Mouse (Mus musculus) testis, postnatal 14 days (tissue): Measurements from ENCODE around the gene Slc25a53.
A peak's percentile ranks its signal among the peaks of the same experiment; 100 is the strongest.
"Not testable (repeated sequence)": the region's sequence is repeated elsewhere in the genome, so short reads cannot be mapped to it uniquely, and the experiment has no call there.

ENCODE experiments used
- DNase-seq: peaks from one replicate; pipeline ENCODE4 v3.0.0; 2021; ENCODE audit warnings: low spot score

The Slc25a53 gene

DNA sequence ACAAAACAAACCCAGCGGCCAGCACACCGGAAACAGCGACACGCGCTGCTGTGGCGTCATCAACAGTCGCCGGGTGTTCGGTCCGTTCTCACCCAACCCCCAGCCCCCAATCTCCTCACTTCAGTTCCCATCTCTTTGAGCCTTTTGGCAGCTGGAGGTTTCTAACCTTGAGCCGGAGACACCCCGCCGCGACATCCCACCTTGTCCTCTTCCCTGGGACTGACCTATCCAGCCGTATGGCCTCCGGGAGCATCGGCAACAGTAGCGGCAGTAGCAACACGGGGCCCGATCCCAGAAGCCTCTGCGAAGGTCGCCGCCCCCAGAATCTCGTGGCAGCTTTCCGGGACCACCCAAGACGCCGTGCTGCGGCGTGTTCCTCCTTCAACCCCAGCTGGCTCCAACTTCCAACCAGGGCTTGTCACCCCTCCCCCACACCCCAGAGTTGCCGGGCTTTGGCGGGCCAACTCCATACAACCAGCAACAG, at the start of gene Slc25a53:
TSS of gene Slc25a53 (minus strand) at position 303 of the 484 bp plus-strand sequence.
- peak; percentile 89 for DNase-seq

DNA sequence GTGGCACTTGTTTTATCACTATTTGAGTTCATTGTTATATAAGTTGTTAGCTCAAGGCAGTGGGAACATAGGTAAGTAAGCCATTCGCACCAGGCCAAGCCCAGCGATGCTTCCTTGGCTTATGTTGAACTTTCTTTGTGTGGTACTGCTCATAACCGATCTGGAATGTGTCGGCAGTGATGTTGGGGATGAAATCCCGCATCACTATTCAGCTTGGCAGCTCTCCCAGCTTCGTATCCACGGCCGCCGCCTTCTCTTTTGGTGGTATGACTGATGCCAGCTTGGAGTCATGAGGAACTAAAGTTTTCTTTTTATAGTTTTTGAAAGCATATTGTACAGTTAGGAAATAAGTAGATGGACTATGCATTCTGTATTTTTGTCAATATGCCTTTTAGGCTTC, 25.1 kb upstream of the Slc25a53 start:
- DNase-seq: no peak

DNA sequence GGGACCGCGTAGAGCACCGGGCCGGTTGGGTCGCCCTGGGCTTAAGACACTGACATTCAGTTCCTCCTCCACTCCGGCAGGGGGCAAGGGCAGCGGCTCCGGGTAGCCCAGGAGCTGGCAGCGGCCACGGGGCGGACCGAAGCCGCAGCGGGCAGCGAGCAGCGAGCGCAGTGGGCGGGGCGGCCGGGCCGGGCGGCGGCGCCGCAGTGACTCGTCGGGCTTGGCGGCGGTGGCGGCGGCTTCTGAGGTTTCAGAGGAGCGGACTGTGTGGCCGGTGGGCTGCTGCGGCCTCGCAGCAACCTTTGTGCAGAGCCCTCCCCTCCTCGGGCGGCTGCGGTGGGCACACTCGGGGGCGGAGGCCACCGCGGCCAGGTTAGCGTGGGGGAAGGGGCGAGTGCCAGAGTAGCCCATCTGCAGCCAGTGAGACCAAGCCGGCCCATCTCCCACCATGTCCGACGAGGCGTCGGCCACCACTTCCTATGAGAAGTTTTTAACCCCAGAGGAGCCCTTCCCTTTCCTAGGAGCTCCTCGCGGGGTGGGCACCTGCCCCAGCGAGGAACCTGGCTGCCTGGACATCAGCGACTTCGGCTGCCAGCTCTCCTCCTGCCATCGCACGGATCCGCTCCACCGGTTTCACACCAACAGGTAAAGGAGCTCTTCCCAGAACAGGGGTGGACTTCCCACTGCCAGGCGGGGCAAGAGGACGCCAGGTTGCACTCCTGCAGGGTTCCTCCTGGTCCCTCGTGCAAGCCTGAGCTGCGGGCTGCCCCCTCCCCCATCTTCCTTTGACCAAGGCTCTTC, 11.5 kb upstream of the Slc25a53 start, which contains the start of gene Fam199x:
TSS of gene Fam199x (plus strand) at position 170 of the 801 bp plus-strand sequence.
- peak; percentile 78 for DNase-seq

GRCm38 (mm10) chrX:137049060-137049424, 10.9 kb upstream of the Slc25a53 start:
- no peak for DNase-seq

GRCm38 (mm10) chrX:137038502-137038901, 400 bp upstream of the Slc25a53 start:
- no peak for DNase-seq

DNA sequence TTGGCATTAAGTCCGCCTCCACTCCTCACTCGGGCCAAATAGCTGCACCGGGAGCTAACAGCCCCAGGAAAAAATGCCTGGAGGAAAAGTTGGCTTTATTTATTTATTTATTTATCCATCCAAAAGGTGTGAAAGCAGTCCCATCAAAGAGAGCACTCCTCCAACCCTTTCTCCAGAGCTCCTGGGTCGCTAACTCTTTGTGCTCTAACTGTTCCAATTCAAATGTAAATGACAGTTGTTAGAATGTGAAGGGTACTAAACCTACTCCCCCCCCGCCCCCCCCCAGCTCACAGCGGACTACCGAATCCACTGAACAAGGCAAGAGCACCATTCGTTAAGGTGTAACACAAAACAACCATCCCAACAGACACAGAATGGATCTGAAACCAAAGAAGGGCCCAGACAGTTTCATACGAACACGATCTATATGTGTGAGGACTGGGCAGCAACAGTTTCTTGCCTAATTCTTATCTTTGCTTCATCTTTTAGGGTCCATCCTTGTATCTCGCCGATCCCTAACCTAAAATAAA, 567 bp downstream of the Slc25a53 start:
- no peak for DNase-seq

DNA sequence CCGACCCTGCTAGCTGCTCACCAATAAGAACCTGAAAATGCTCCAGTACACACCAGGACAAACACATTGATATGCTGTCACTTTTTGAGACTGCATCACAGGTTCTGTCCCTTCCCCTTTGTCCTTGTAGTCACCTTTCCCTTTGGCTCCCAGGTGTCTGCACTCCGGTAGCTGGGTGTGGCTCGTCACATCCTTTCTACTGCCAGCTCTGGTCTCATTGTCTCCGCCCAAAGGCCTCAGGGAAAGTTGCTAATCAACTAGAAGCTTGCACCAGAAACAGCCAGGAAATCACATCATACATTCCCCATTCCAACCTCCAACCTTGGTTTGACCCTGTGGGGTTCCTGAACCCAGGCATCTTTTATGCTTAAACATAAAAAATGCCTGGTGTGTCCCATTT, 3.8 kb downstream of the Slc25a53 start:
- DNase-seq: no peak

- DNase-seq: no peak
Observed at GRCm38 (mm10) chrX:137031726-137032125, 6.4 kb downstream of the Slc25a53 start.

DNA sequence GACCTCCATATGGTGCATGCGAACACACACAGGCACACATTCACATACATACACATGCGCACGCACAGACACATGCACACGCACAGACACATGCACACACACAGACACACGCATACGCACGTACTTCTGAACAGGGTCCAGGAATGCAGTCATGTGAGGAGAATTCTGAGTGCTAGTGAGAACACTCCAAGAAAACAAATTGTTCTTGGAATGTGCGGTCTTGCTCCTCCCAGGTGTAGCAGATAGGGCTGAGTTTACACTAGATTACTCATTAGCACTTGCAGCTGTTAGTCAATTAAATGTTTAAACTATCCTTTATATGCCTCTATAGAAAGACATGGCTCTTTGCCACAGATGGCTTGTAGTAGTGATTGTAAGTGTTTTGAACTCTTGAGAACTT, 7.2 kb downstream of the Slc25a53 start:
- DNase-seq: no peak

GRCm38 (mm10) chrX:137019310-137019709, 18.8 kb downstream of the Slc25a53 start:
- DNase-seq: peak; percentile 47

DNA sequence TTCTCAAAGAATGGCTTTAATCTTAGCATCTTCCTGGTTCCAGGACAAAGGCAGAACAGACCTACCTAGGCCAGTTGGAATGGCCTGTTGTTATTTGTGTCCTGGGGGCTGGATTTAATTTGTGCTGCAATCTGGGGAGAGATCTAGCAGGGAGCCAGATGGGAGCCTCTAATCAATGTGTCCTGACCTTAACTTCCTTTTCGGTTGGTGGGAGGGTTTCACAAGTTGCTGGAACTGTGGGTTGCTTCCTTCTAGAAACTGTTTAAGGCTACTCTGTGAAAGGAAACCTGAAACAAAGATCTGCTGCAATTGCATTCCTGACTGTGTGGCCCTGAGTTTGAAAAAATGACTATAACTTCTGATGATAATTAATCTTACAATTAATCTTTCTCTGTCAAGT, 20.4 kb downstream of the Slc25a53 start:
- no peak for DNase-seq

DNA sequence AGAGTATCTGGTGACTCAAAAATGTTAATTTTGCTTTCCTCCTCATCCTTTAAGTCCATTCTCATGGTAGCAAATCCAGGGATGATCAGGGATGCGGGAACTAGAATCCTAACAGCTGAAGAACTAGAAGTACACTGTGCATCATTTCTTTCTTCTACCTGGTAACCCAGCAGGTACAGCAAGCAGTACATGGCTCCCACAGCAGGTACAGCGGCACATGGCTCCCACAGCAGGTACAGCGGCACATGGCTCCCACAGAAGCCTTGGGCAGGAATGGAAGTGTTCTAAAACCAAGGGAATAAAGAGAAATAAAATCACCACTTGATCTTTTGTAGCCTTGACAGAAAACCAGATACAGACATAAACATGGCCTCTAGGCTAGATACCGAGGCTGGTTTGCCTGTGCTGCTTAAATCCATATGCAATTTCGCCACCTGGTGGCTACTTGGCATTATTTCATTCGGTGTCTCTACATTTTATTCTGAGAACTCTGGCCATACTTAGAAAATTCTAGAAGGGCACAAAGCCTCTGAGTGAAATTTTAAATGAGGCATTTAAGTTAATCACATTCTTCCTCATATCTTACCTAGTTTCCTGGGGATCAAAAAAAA, 22.9 kb downstream of the Slc25a53 start:
- peak; percentile 17 for DNase-seq

DNA sequence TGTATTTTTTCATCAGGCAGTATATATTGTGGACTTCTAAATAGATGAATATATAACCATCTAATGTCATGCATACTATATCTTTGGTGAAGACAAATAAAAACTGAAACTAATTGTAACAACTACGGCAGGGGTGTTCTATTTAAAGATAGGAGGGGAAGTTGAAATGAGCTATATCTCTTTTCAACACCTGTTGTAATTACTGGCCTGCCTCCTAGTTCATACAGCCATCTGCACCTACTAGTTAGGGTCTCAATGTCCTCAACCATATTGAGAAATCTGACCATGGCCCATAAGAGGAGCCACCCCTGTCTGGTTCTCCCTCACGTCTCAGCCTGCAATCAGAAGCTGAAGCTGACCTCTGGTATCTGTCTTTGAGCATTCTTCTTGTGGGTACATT, 41.8 kb downstream of the Slc25a53 start:
- no peak for DNase-seq

GRCm38 (mm10) chrX:136993641-136994040, 44.5 kb downstream of the Slc25a53 start:
- DNase-seq: no peak

DNA sequence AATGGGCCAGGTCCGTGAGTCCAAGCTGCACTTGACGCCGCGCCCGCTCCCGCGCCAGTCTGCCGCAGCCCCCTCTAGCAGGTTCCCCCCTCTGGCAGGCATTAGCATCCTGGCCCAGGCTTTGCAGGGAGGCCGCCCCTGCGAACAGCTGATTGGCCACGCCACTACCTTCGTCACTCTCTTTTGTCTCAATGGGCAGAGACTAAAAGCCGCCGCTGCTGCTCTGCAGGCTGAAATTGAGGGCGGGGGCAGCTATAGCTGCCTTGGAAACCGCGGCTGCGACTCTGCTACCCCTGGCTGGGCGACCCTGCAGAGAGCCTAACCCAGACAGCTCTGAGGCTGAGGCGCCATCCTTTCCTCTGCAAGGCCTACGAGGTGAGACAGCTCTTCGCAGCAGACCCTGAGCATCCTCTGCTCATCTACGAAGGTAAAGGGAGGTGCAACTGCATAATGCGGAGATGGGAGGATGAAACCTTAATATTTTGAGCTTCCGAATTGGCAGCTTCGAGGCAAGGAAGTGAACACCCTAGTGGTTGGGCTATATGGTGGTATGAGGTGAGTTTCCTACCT, 45.0 kb downstream of the Slc25a53 start, which contains the start of gene Zcchc18:
TSS of gene Zcchc18 (plus strand) at position 178 of the 570 bp plus-strand sequence.
- peak; percentile 65 for DNase-seq

GRCm38 (mm10) chrX:136992191-136992965, 45.7 kb downstream of the Slc25a53 start:
- no peak for DNase-seq

- no peak for DNase-seq
Observed at GRCm38 (mm10) chrX:136991274-136991673, 46.8 kb downstream of the Slc25a53 start.

GRCm38 (mm10) chrX:136986039-136986438, 52.1 kb downstream of the Slc25a53 start:
- no peak for DNase-seq

DNA sequence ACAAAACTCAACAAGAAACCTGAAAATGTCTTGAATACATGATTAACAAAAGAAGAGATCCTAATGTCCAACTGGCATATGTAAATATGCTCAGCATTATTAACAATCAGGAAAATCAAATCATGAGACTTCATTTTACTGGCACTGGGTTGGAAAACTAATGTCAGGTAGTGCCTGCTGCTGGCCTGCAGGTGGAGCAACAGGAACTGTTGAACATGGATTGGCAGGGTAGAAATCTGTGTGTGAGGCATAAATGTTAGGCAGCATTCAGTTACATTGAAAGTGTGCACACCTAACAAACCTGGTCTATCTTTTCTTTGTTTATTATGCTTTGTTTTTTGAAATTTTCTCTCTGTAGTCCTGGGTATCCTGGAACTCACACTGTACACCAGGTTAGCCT, 59.5 kb downstream of the Slc25a53 start:
- DNase-seq: no peak

- DNase-seq: peak; percentile 76
Observed at GRCm38 (mm10) chrX:136976424-136977084, 61.5 kb downstream of the Slc25a53 start, which contains the start of the genes Tmsb15l and Tmsb15b1. Gene Tmsb15l (minus strand): TSS chrX:136976869. Gene Tmsb15b1 (minus strand): TSS chrX:136976874.

GRCm38 (mm10) chrX:136975397-136975796, 62.7 kb downstream of the Slc25a53 start, which contains the start of gene Tmsb15b2:
Gene Tmsb15b2 (minus strand): TSS chrX:136975497.
- not testable (repeated sequence) for DNase-seq
